Mouse (Mus musculus): ENCODE results near the gene Srsf3. TPM values are rescaled to one million over a fixed set of nuclear protein-coding genes. Genes with fewer than 3 reads are reported as not detected.
A peak's percentile ranks its signal among the peaks of the same experiment; 100 is the strongest.
"Not testable (repeated sequence)": the region's sequence is repeated elsewhere in the genome, so short reads cannot be mapped to it uniquely, and the experiment has no call there.

Gene Srsf3
- polyA plus RNA-seq, 1 experiment from 2014 or later: 318 TPM

DNA sequence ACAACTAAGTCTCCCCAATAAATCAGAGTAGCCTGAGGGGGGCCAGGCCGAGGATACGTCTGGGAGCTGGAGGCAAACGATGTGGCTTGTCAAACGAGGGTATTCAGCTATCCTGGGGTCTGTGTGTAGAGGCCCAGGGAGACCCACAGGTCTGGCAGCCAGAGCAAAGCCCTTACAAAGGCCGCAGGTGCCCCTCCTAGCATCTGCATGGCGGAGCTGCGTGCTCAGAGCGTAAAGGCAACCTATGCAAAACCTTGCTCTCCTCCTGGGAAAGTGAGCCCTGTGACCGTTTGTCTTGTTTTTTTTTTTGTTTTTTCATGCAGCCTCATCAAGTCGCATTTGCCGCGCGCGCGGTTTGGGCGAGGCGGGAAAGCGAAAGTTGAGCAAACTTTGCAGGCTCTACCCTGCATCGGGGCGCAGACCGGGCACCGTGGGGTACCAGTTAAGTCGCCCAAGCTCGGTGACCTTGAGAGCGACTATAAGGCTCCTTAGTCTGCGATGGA lies 606 bp upstream of the Srsf3 start:
- peaks cover 21% of the 10 kb centered on the region for H3K4me1 ChIP-seq (replicated peaks)
- no peaks in the 10 kb centered on the region for H3K9me3 ChIP-seq (replicated peaks)
- WGBS: under 1% methylated on average over 26 of the region's 26 CpGs
- no peaks in the 10 kb centered on the region for H3K27me3 ChIP-seq
- peak overlapping the region; percentile 98 for H3K27ac ChIP-seq
- peak; percentile 47; the same call in 1 of the 2 replicates for ATAC-seq (replicated peaks; ENCODE audit: insufficient number of reproducible peaks, insufficient read depth, low FRiP score, low read depth)
- peak overlapping the region; percentile 64 for H3K4me3 ChIP-seq
- H3K36me3 ChIP-seq: peaks cover 9% of the 10 kb centered on the region
- H3K4me2 ChIP-seq: peak overlapping the region; percentile 74
- H3K9ac ChIP-seq: peak overlapping the region; percentile 78

- H3K4me2 ChIP-seq: peak overlapping the region; percentile 88
- under 1% methylated on average over 6 of the region's 6 CpGs for WGBS
- no peaks in the 10 kb centered on the region for H3K9me3 ChIP-seq (replicated peaks)
- H3K27ac ChIP-seq: peak overlapping the region; percentile 98
- H3K36me3 ChIP-seq: peaks cover 27% of the 10 kb centered on the region
- peaks cover 30% of the 10 kb centered on the region for H3K4me1 ChIP-seq (replicated peaks)
- H3K27me3 ChIP-seq: no peaks in the 10 kb centered on the region
- no peak for ATAC-seq (replicated peaks; ENCODE audit: insufficient number of reproducible peaks, insufficient read depth, low FRiP score, low read depth)
- H3K9ac ChIP-seq: peak overlapping the region; percentile 88
- peak overlapping the region; percentile 64 for H3K4me3 ChIP-seq
Observed at GRCm38 (mm10) chr17:29033569-29034061, 1.2 kb downstream of the Srsf3 start.

DNA sequence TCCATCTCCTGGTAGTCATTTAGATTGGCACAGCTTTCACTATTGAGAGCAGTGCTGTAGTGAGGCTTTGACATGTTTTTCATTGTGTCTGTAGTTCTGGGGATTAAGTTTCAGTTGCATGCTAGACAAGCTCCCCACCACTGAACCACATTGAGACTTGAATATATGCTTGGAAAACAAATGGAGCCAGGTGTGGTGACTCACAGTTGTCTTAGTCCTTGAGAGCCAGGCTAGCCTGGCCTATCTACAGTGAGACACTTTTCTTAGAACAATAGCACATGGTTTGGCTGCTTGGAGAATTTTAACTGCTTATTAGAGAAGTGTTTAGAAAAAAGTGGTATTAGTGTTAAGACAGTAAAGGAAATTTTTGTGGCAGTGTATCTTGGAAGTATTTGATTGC lies 1.8 kb downstream of the Srsf3 start:
- Histone ChIP-seq H3K36me3 (peaks cover 34% of the 10 kb centered on the region), H3K4me3 (peak overlapping the region; percentile 64), H3K9me3 (replicated peaks) (no peaks in the 10 kb centered on the region), H3K9ac (peak overlapping the region; percentile 88), H3K27me3 (no peaks in the 10 kb centered on the region), H3K27ac (peak overlapping the region; percentile 98), H3K4me2 (peak overlapping the region; percentile 88), H3K4me1 (replicated peaks) (peaks cover 30% of the 10 kb centered on the region)
- no peak for ATAC-seq (replicated peaks; ENCODE audit: insufficient number of reproducible peaks, insufficient read depth, low FRiP score, low read depth)

DNA sequence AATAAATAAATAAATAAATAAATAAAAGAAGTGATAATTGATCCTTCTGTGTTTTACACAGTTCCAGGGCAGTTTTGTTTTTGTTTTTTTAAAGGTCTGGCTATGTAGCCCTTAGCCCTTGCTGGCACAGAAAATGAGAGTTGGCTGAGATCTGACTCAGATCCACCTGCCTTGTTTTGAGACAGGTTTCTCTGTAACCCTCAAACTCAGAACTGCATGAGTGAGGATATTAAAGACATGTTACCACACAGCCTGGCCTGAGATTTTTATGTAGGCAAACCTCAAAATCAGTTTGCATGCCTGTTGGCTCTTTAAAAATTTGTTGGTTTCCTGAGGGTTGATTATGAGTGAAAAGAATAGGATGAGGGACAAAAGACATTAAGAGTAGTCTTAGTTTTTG lies 3.1 kb downstream of the Srsf3 start:
- no peaks in the 10 kb centered on the region for H3K9me3 ChIP-seq (replicated peaks)
- no peak overlapping the region for H3K9ac ChIP-seq
- ATAC-seq (replicated peaks; ENCODE audit: insufficient number of reproducible peaks, insufficient read depth, low FRiP score, low read depth): no peak
- peak overlapping the region; percentile 88 for H3K4me2 ChIP-seq
- H3K27ac ChIP-seq: no peak overlapping the region
- H3K36me3 ChIP-seq: peaks cover 46% of the 10 kb centered on the region
- peaks cover 39% of the 10 kb centered on the region for H3K4me1 ChIP-seq (replicated peaks)
- peak overlapping the region; percentile 64 for H3K4me3 ChIP-seq
- H3K27me3 ChIP-seq: no peaks in the 10 kb centered on the region

DNA sequence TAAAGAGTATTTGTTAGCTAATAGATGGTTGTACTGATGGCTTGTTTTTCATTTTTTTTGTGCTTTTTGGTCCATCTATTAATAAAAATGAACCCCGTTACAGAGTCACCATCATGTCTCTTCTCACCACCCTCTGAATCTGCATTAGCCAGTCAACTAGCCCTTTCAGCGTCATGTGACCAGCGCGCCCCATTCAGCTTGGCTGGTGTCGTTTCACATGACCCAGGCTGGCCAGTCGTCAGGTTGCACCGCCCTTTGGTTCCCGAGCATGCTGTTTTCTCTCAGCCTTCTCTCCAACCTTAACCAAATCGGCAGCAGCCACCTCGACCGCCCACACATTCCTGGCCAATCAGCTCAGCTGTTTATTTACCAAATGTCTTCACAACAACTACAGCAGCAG lies 6.9 kb downstream of the Srsf3 start:
- H3K27ac ChIP-seq: no peak overlapping the region
- no peak overlapping the region for H3K4me3 ChIP-seq
- no peaks in the 10 kb centered on the region for H3K9me3 ChIP-seq (replicated peaks)
- WGBS: 64% methylated on average over 11 of the region's 11 CpGs
- no peak overlapping the region for H3K4me2 ChIP-seq
- no peak for ATAC-seq (replicated peaks; ENCODE audit: insufficient number of reproducible peaks, insufficient read depth, low FRiP score, low read depth)
- peaks cover 79% of the 10 kb centered on the region for H3K36me3 ChIP-seq
- no peaks in the 10 kb centered on the region for H3K27me3 ChIP-seq
- H3K4me1 ChIP-seq (replicated peaks): peaks cover 39% of the 10 kb centered on the region
- H3K9ac ChIP-seq: no peak overlapping the region

GRCm38 (mm10) chr17:29041632-29042031 lies 9.2 kb downstream of the Srsf3 start:
- Histone ChIP-seq H3K36me3 (peaks cover 87% of the 10 kb centered on the region), H3K4me1 (replicated peaks) (peaks cover 42% of the 10 kb centered on the region)
- H3K27me3 ChIP-seq; ATAC-seq (replicated peaks; ENCODE audit: insufficient number of reproducible peaks, insufficient read depth, low FRiP score, low read depth); H3K4me3 ChIP-seq; H3K4me2 ChIP-seq; H3K9me3 ChIP-seq (replicated peaks); H3K27ac ChIP-seq; H3K9ac ChIP-seq: not testable (repeated sequence)
- WGBS: 52% methylated on average over 3 of the region's 3 CpGs

DNA sequence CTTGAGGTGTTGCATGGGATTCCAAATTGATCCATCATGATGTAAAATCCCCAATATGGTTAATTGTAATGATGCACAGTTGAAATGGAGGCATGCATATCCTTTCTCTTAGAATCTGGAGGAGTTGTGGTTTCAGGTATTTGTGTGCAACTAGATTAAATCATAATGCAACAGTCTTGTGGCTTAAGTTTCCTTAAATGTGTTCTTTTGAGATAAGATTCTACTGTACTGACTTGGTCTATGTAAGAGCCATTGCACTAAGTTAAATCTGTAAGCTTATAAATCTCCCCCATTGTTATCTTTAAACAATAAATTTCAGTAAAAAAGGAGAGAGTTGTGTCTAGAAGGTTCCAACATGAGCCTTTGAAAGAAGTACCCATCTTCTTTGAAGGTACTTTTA lies 10.1 kb downstream of the Srsf3 start:
- no peaks in the 10 kb centered on the region for H3K27me3 ChIP-seq
- H3K9ac ChIP-seq: no peak overlapping the region
- H3K4me3 ChIP-seq: no peak overlapping the region
- no peak overlapping the region for H3K27ac ChIP-seq
- ATAC-seq (replicated peaks; ENCODE audit: insufficient number of reproducible peaks, insufficient read depth, low FRiP score, low read depth): no peak
- H3K9me3 ChIP-seq (replicated peaks): no peaks in the 10 kb centered on the region
- no peak overlapping the region for H3K4me2 ChIP-seq
- H3K36me3 ChIP-seq: peaks cover 80% of the 10 kb centered on the region
- peaks cover 37% of the 10 kb centered on the region for H3K4me1 ChIP-seq (replicated peaks)

DNA sequence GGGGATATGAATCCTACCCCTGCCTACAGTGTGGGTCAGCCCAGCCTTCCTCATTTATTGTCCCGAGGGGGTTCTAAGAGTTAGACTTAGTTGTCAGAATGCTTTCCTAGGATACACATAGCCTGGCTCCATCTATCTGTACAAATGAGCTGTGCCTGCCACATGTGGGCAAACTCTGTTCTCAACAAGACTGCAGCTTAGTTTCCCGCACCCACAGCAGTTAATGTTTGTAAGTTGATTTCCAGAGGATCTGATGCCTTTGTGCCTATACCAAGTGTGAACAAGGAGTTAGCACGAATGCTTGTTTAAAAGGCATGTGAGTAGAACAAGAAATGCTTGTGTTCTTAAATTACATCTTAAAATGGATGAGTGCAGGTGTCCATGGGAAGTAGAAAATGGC lies 11.2 kb downstream of the Srsf3 start:
- no peak overlapping the region for H3K27ac ChIP-seq
- ATAC-seq (replicated peaks; ENCODE audit: insufficient number of reproducible peaks, insufficient read depth, low FRiP score, low read depth): no peak
- no peak overlapping the region for H3K4me2 ChIP-seq
- no peaks in the 10 kb centered on the region for H3K27me3 ChIP-seq
- WGBS: 85% methylated on average over 3 of the region's 3 CpGs
- no peak overlapping the region for H3K9ac ChIP-seq
- H3K4me3 ChIP-seq: no peak overlapping the region
- H3K36me3 ChIP-seq: peaks cover 76% of the 10 kb centered on the region
- H3K9me3 ChIP-seq (replicated peaks): no peaks in the 10 kb centered on the region
- peaks cover 32% of the 10 kb centered on the region for H3K4me1 ChIP-seq (replicated peaks)

GRCm38 (mm10) chr17:29044146-29044924 lies 11.9 kb downstream of the Srsf3 start:
- H3K9me3 ChIP-seq (replicated peaks): no peaks in the 10 kb centered on the region
- peaks cover 31% of the 10 kb centered on the region for H3K4me1 ChIP-seq (replicated peaks)
- H3K9ac ChIP-seq: no peak overlapping the region
- peaks cover 69% of the 10 kb centered on the region for H3K36me3 ChIP-seq
- no peak overlapping the region for H3K4me2 ChIP-seq
- no peak overlapping the region for H3K4me3 ChIP-seq
- ATAC-seq (replicated peaks; ENCODE audit: insufficient number of reproducible peaks, insufficient read depth, low FRiP score, low read depth): no peak
- no peaks in the 10 kb centered on the region for H3K27me3 ChIP-seq
- WGBS: 80% methylated on average over 6 of the region's 6 CpGs
- no peak overlapping the region for H3K27ac ChIP-seq

DNA sequence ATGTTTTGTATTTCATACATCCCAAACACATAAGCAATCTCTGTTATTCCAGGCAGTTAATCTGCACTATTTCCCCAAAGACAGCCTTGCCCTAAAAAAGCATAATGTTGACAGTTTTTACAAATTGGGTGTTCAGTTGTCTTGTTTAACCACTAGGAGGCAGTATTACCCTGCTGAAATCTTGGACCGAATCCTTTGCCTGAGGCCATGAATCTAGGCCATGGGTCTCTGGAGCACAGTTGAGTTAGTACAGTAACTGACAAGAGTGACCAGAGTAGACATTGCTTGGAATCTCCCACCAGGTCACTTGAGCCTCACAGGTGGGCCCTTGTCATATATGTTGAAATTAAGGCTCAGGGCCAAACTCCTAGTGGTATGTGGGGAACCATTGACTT lies 12.5 kb downstream of the Srsf3 start:
- ATAC-seq (replicated peaks; ENCODE audit: insufficient number of reproducible peaks, insufficient read depth, low FRiP score, low read depth): no peak
- Histone ChIP-seq H3K4me1 (replicated peaks) (peaks cover 32% of the 10 kb centered on the region), H3K9ac (no peak overlapping the region), H3K27ac (0 out of 2 replicates have a peak overlapping the region, but pooled peaks have one; percentile 73), H3K36me3 (peaks cover 63% of the 10 kb centered on the region), H3K4me2 (no peak overlapping the region), H3K27me3 (no peaks in the 10 kb centered on the region), H3K4me3 (no peak overlapping the region), H3K9me3 (replicated peaks) (no peaks in the 10 kb centered on the region)
- WGBS: 82% methylated on average over 1 of the region's 1 CpGs

- no peak overlapping the region for H3K4me2 ChIP-seq
- peaks cover 53% of the 10 kb centered on the region for H3K36me3 ChIP-seq
- peak overlapping the region; percentile 73 for H3K27ac ChIP-seq
- no peak overlapping the region for H3K4me3 ChIP-seq
- peaks cover 35% of the 10 kb centered on the region for H3K4me1 ChIP-seq (replicated peaks)
- H3K9ac ChIP-seq: 0 out of 2 replicates have a peak overlapping the region, but pooled peaks have one; percentile 2
- no peaks in the 10 kb centered on the region for H3K27me3 ChIP-seq
- 41% methylated on average over 12 of the region's 12 CpGs for WGBS
- H3K9me3 ChIP-seq (replicated peaks): no peaks in the 10 kb centered on the region
- peak; percentile 43 for ATAC-seq (replicated peaks; ENCODE audit: insufficient number of reproducible peaks, insufficient read depth, low FRiP score, low read depth)
Observed at GRCm38 (mm10) chr17:29045741-29046530, 13.5 kb downstream of the Srsf3 start.

Data from heart, embryonic 15.5 days (tissue).